Mouse (Mus musculus) cerebellum, adult 11-12 months (tissue): ENCODE measurements around the gene Sertad2.

ENCODE experiments used
- DNase-seq: peaks from one replicate; pipeline ENCODE4 v3.0.0; 2022

Gene Sertad2

DNA sequence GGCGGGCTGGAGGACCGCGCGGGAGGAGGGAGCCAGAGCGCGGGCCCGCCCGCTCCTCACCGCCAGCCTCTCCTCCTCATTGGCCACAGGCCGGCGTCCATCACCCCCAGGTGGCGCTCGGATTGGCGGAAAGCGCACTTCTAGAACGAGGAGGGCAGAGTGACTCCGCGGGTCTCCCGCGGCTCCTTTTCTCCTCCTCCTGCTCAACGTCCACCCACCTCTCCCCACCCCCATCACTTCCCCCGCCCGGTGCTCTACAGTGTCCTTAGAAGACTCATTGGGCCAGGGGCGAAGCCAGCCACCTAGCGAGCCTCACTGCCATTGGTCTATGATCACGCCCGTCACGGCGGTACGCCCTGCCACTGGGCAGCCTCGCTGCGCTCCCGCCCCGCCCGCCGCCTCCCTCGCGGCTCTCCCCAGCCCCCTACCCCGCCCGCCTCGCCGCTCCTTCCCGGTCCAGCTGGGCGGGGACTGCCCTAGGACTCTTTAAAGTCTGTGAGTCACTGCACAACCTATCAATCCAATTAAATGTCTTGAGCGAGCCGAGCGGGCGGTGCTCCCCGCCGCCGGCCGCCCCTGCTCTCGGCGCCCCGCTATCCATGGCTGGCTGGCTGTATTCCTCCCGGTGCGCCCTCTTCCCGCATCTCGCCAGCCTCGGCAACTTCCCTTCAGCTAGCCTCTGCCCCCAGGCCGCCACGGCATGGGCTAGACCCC lies at the start of gene Sertad2:
TSS of gene Sertad2 (plus strand) at position 515 of the 714 bp plus-strand sequence.
- peak; percentile 100 for DNase-seq

DNA sequence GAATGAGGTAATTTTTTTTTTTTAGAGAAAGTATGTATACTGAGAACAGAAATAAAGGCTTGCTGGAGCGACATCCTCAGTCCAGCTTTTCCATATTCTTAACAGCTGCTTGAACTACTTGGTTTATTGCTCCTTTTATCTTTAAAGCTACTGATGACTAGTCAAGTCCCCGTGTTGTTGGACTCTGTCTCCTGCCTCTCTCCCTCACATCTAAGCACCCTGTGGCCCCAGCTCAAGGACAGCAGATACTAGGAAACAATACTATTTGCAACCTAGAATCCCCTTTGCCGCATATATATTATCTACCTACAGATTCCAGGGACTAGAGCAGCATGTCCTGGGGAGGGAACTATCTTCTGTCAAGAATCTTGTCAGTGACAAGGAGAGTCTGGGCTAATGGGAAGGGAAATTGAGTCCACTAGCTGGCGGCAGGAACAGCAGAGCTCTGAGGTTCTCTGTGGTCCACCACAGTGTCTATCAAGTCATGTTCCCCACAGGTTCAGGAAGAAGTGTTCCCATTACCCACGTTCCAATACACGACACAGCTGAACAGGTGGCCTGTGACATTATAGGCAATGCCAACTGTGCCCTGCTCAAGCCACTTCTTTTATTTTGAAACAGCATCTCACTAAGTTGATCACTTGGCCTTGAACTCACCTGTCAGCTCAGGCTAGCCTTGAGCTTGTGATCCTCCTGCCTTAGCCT lies 49.0 kb upstream of the Sertad2 start:
- DNase-seq = no peak

DNA sequence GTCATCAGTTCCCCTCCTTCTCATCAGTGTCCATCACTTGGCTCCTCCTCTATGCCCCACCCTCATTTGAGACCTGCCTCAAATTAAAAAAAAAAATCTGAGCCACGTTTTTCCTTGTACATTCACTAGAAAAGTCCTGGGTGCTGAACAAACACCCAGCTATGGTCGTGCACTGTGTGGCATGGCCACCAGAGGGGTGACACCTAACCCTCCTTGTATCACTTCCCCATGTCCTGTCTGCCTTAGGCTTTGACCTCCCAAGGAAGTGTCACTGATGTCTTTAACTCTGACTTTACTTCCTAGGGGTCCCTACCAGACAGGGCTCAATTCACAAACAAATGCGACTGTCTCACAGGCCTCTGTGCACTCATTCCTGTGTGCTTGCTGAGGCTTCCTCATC lies 42.5 kb upstream of the Sertad2 start:
- no peak for DNase-seq

GRCm38 (mm10) chr11:20501160-20501955 lies 41.7 kb upstream of the Sertad2 start:
- no peak for DNase-seq

GRCm38 (mm10) chr11:20513574-20513973 lies 29.5 kb upstream of the Sertad2 start:
- no peak for DNase-seq

- DNase-seq = no peak
These were observed 28.3 kb upstream of the Sertad2 start for GRCm38 (mm10) chr11:20514757-20515156.

DNA sequence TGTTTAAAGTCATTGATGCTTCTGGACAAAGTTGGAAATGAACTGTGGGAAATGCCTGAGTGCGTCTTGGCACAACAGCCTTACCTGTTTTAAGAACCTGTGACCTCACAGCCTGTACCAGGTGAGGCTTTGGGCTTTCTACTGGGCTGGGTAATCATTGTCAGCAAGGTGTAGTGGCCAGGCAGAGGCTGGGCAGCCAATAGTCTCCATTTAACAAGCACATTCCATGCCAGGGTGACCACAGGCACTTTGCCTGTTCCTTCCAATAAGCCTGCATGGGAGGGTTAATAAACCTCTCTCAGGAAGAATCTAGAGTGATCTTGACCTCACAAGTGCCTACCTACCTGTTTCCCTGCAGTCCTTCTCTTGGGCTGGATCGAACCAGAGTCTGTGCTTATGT lies 21.7 kb upstream of the Sertad2 start:
- DNase-seq = no peak

GRCm38 (mm10) chr11:20522750-20523149 lies 20.3 kb upstream of the Sertad2 start:
- no peak for DNase-seq

DNA sequence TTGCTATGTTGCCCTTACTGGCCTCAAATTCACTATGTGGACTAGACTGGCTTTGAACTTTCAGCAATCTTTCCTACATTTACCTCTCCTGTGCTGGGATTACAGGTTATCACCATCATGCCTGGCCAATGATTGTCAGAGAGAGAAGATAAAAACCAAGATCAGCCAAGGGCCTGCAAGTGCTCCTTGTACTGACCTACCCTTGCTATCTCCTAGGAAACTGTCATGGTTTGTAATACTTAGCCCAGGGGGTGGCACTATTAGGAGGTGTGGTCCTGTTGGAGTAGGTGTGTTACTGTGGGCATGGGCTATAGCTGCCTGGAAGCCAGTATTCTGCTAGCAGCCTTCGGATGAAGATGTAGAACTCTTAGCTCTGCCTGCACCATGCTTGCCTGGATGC lies 18.6 kb upstream of the Sertad2 start:
- no peak for DNase-seq

DNA sequence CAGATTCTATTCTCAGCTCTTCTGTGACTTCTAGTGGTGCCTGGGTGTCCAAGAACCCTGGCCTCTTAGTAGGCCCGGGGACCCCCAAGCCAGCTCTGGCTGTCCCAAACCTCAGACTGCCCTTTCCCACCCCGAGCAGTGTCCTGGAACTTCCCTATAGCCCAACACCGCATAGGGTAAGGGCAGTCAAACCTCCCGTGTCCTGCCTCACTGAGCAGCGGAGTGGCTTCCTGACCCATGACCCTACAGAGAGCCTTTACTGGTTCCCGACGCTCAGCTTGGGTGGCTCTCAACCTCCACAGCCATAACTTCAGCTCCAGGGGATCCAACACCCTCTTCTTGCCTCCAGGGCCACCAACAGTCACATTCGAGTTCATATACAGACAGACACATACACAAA lies 17.1 kb upstream of the Sertad2 start:
- DNase-seq = no peak

DNA sequence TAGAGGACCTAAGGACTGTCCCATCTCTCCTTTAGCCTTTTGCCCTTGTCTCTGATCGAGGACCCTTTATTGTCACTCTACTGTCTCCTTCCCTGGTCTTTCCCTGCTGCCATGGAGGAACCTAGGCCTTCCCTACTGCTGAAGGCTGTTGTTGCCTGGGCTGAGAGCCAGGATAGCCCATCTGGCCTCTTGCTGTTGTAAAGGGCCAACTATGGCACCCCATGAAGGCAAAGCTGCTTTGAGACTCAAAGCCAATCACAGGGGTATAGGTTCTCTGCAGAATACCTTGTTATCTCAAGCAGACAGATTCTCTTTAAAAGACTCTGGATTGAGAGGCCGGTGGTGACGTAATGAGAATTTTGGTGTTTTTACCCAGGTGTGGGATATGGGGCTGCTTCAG lies 15.2 kb upstream of the Sertad2 start:
- peak; percentile 81 for DNase-seq

GRCm38 (mm10) chr11:20531682-20531991 lies 11.4 kb upstream of the Sertad2 start:
- DNase-seq = no peak

GRCm38 (mm10) chr11:20531992-20532881 lies 10.8 kb upstream of the Sertad2 start:
- peak; percentile 78 for DNase-seq

DNA sequence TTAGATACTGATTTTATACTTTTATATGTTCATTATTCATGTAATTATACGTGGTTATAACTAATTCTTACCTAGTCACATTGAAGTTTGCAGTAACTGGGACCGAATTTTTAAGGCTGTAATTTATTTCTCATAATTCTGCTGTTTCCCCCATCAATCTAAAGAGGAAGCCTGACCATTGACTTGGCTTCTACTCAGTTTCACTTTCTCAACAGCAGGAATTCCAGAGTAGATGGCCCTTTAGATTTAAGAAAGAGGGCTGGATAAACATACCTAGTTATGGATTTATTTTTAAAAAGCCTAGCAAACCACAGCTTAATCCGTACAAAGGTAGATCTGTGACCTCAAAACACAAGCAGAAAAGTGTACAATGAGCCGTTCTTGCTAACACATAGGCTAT lies 9.8 kb upstream of the Sertad2 start:
- DNase-seq = no peak

DNA sequence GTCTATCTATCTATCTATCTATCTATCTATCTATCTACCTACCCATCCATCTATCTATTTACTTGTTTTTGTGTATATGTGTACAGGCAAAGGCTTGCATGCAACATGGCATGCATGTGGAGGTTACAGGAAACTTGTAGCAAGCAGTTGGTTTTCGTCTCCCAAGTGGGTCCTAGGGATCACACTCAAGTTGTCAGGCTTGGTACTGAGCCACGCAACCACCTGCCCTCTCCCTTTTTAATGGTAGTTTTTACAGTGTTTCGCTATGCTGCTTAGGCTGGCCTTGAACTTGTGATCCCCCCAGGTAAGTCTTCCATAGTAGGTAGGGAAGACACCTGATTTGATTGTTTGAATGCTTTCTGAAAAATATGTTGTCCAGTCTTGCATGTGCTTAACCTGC lies 5.8 kb upstream of the Sertad2 start:
- DNase-seq = no peak

GRCm38 (mm10) chr11:20538496-20538895 lies 4.6 kb upstream of the Sertad2 start:
- DNase-seq = no peak

DNA sequence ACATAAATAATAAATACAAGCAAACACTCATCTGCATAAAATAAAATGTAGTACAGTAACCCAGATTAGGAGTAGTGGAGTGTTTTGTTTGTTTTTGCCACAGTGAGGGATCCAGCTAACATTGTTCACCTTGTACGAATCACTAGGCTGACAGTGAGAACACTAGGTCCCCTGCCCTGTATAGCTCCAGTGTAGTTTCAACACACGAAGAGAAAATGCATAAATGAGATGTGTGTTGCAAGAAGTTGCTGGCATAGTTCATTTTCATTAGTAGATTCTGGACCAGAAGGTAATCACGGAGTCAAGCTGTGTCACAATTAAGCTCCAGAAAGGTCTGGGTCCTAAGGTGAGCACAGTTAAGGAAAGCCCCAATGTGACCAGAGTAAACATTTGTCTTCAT lies 1.8 kb upstream of the Sertad2 start:
- DNase-seq = no peak

DNA sequence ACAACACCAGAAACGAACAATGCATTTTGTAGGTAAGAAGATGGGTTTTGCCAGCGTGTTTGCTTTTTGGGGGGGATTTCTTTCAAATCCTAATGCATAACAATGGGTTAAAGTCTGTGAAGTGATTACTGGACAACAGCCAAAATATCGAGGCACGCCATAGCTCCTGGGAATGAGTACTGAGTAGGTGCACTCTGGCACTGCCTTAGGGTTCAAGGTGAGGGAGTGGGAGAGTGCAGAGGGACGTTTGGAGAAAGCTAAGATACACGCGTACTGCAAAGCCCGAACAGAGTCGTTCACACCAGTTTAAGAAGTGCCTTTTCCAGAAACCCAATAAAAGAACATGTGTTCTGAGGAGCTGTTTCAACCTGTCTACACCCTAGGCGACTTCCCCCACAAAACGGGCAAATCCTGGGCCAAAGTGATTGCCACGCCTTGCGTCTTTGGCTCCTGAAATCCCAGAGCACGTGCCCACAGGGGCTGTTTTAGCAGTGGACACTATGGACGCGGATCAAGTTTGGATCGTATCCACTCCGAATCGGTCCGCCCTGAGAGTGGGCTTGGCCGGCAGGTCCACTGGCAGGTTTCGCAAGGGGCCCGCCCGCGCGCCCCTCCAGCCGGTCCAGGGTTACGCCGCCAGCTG lies 937 bp upstream of the Sertad2 start:
- DNase-seq = no peak

DNA sequence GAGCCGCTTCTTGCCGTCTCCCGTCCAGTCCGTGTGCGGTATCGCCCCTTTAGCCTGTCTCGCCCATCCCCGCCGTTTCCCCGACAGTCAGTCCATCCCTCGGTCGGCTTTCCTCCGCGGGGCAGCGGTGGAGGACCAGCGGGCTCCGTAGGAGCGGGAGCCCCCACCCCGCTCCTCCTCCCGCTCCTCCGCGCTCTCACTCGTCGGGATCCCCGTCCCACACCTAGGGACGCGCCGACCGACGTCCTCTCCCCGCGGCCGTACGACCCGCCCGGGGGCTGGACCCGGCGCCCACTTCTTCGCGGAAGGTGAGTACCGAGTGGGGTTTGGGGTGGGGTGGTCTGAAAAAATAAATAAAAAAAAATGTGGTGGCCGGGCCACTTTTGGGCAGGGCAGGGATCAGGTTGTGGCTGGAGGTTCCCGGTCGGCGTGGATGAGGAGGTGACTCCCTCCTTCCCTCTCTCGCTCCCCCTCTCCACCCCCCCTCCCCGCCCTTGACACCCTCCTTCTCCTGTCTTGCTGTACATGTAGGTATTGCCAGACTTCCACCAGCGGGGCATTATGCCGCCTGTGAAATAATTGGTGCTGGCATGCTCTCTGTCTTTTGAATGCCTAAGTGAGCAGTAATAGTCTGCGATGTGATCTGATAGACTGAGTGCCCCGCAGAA lies 534 bp downstream of the Sertad2 start:
- DNase-seq = peak; percentile 82

DNA sequence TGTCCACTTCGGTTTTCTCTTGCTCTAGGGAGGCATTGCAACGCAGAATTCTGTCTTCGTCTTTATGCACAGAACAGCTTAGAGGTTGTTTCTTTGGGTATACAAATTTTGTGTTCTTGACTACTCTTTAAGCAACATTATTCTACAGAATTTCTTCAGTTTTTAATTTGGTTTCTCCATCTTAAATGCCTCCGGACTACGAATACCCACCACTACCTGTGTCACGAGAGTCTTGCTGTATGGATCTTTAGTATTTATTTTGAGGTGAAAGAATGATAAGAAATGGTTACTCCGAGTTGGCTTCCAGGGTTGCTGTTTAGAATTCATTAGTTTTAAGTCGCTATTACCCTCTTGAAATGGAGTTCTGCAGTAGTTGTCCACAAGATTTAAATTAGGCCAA lies 1.3 kb downstream of the Sertad2 start:
- no peak for DNase-seq

DNA sequence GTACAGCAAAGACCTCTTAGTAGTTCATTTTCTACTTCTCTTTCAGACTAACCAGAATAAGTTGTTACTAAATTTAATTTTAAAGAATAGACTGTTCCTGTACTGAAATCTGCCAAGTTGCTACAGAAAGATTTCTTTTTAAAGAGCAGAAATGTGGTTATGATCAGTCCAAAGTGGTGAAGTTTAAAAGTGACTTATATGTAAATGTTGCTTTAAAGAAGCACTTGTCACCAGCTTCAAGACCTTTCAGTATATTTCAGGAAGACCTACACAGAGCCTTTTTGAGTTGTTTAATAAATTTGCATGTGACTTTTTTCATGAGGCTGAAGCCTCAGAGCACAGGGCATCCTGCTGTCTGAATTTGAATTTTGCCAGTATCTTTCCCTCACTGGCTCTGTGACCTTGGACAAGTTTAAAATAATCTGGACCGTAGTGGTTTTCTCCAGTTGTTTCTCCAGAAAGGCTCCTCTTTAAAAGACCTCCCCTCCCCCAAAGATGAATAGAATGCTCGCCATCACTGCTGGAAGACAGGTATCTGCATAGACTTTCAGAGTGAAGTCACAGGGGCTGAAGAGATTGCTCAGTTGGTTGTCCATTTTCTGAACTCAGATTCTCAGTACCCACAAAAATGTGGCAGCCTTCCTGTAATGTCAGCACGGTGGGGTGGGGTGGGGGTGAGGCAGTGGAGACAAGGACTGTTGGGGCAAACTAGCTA lies 1.9 kb downstream of the Sertad2 start:
- DNase-seq = no peak
